Mouse (Mus musculus) midbrain, postnatal 0 days (tissue): ENCODE measurements at regions not wholly inside any gene's neighbourhood (a gene's known extent, or its start where the extent isn't known, plus 50 kb on each side); places are given as distances from the start of the nearest gene placed in this dataset.
"Not testable (repeated sequence)": the region's sequence is repeated elsewhere in the genome, so short reads cannot be mapped to it uniquely, and the experiment has no call there.

Source experiments
- ATAC-seq: fragments of 200-750 bp; cut with Nextera tagmentation; 2 replicates; pipeline ENCODE4 v1.8.0; 2017; ENCODE audit warnings: moderate number of reproducible peaks, mild to moderate bottlenecking, moderate TSS enrichment, moderate library complexity; ENCODE audit not compliant: low FRiP score
- DNase-seq: peaks from one replicate; pipeline ENCODE4 v3.0.0-alpha.2; 2015; ENCODE audit warnings: low spot score
- H3K27ac ChIP-seq: fragments of 300-500 bp; sonication (generic); 2 replicates; pipeline ENCODE4 v1.5.1; 2014; ENCODE audit warnings: low read depth, mild to moderate bottlenecking, low read length, mixed read lengths
- H3K27me3 ChIP-seq: fragments of 300-500 bp; sonication (generic); 2 replicates; pipeline ENCODE4 v1.6.1; 2014; ENCODE audit warnings: low read length, control low read depth, mixed read lengths; ENCODE audit not compliant: insufficient read depth
- H3K36me3 ChIP-seq: fragments of 300-500 bp; sonication (generic); 2 replicates; pipeline ENCODE4 v1.6.1; 2014; ENCODE audit warnings: low read length, control low read depth, mixed read lengths; ENCODE audit not compliant: insufficient read depth
- H3K4me1 ChIP-seq: fragments of 300-500 bp; sonication (generic); 2 replicates; pipeline ENCODE4 v1.6.1; 2014; ENCODE audit warnings: mild to moderate bottlenecking, control low read depth, antibody characterized with exemption, low read length, mixed read lengths; ENCODE audit not compliant: insufficient read depth
- H3K4me2 ChIP-seq: fragments of 300-500 bp; sonication (generic); 2 replicates; pipeline ENCODE4 v1.6.1; 2014; ENCODE audit warnings: low read depth, mild to moderate bottlenecking, low read length, mixed read lengths; ENCODE audit not compliant: poor library complexity, severe bottlenecking
- H3K4me3 ChIP-seq: fragments of 300-500 bp; sonication (generic); 2 replicates; pipeline ENCODE4 v1.5.1; 2014; ENCODE audit warnings: low read depth, mild to moderate bottlenecking, low read length, moderate library complexity
- H3K9ac ChIP-seq: fragments of 300-500 bp; sonication (generic); replicated peaks from 2 replicates; pipeline ENCODE4 v1.6.1; 2014; ENCODE audit warnings: mild to moderate bottlenecking, low read length, moderate library complexity, mixed read lengths; ENCODE audit not compliant: poor library complexity, severe bottlenecking
- H3K9me3 ChIP-seq: fragments of 300-500 bp; sonication (generic); 2 replicates; pipeline ENCODE4 v1.6.1; 2016; ENCODE audit warnings: low read length, control low read depth
- CTCF ChIP-seq: IDR thresholded peaks from 2 replicates; pipeline ENCODE4 v1.5.1; 2016; ENCODE audit warnings: antibody characterized with exemption, mild to moderate bottlenecking
- WGBS: fragments of 180-500 bp; shearing (Covaris S2); extraction: QIAGEN DNeasy Blood & Tissue Kit; methylation state at CpG from one replicate; pipeline ENCODE4 v1.1.7; 2014; 5-methylcytosine and 5-hydroxymethylcytosine counted together

GRCm38 (mm10) chr5:74800351-74800750 lies 97.6 kb upstream of the Lnx1 start:
- TF ChIP-seq CTCF = no peak
- no peak overlapping the region for H3K4me3 ChIP-seq
- H3K27ac ChIP-seq = no peak overlapping the region
- no peaks in the 10 kb centered on the region for H3K27me3 ChIP-seq
- no peak for ATAC-seq
- H3K36me3 ChIP-seq = no peaks in the 10 kb centered on the region
- H3K9me3 ChIP-seq = no peaks in the 10 kb centered on the region
- H3K4me1 ChIP-seq = no peaks in the 10 kb centered on the region
- no peak for DNase-seq
- H3K9ac ChIP-seq = no peak overlapping the region
- no peak overlapping the region for H3K4me2 ChIP-seq
- 69% methylated on average over 9 of the region's 9 CpGs for WGBS

- H3K4me2 ChIP-seq = no peak overlapping the region
- no peaks in the 10 kb centered on the region for H3K36me3 ChIP-seq
- H3K27ac ChIP-seq = no peak overlapping the region
- TF ChIP-seq CTCF = peak; percentile 79
- DNase-seq = peak; percentile 88
- no peak overlapping the region for H3K9ac ChIP-seq
- ATAC-seq = no peak
- H3K4me3 ChIP-seq = no peak overlapping the region
- WGBS = 48% methylated on average over 8 of the region's 8 CpGs
- peaks cover 6% of the 10 kb centered on the region; the same call in 1 of the 2 replicates for H3K4me1 ChIP-seq
- no peaks in the 10 kb centered on the region for H3K27me3 ChIP-seq
- H3K9me3 ChIP-seq = no peaks in the 10 kb centered on the region
Observed at GRCm38 (mm10) chr5:74796421-74797067, 93.8 kb upstream of the Lnx1 start.

- ATAC-seq (no peak), DNase-seq (no peak)
- Histone ChIP-seq H3K4me2 (no peak overlapping the region), H3K4me1 (peaks cover 6% of the 10 kb centered on the region; the same call in 1 of the 2 replicates), H3K4me3 (no peak overlapping the region), H3K27me3 (no peaks in the 10 kb centered on the region), H3K36me3 (no peaks in the 10 kb centered on the region), H3K9ac (no peak overlapping the region), H3K27ac (no peak overlapping the region), H3K9me3 (no peaks in the 10 kb centered on the region)
- 86% methylated on average over 4 of the region's 4 CpGs for WGBS
- TF ChIP-seq CTCF = no peak
Observed at GRCm38 (mm10) chr5:74794726-74795125, 92.0 kb upstream of the Lnx1 start.

- 78% methylated on average over 4 of the region's 4 CpGs for WGBS
Observed at GRCm38 (mm10) chr5:74793431-74793830, 90.7 kb upstream of the Lnx1 start.

GRCm38 (mm10) chr5:74792936-74793335 lies 90.2 kb upstream of the Lnx1 start:
- Histone ChIP-seq H3K27me3 (no peaks in the 10 kb centered on the region), H3K9ac (no peak overlapping the region), H3K36me3 (no peaks in the 10 kb centered on the region), H3K9me3 (no peaks in the 10 kb centered on the region), H3K4me1 (peaks cover 6% of the 10 kb centered on the region; the same call in 1 of the 2 replicates), H3K4me3 (no peak overlapping the region), H3K27ac (no peak overlapping the region), H3K4me2 (no peak overlapping the region)
- TF ChIP-seq CTCF = no peak
- 33% methylated on average over 8 of the region's 8 CpGs for WGBS
- ATAC-seq = no peak
- DNase-seq = no peak

More at GRCm38 (mm10) chr5:74793431-74793830, 90.7 kb upstream of the Lnx1 start:
- no peaks in the 10 kb centered on the region for H3K27me3 ChIP-seq
- H3K36me3 ChIP-seq = no peaks in the 10 kb centered on the region
- DNase-seq (no peak), ATAC-seq (no peak)
- H3K27ac ChIP-seq = no peak overlapping the region
- no peak for TF ChIP-seq CTCF
- no peak overlapping the region for H3K4me2 ChIP-seq
- H3K4me3 ChIP-seq = no peak overlapping the region
- H3K9ac ChIP-seq = no peak overlapping the region
- H3K4me1 ChIP-seq = peaks cover 6% of the 10 kb centered on the region; the same call in 1 of the 2 replicates
- no peaks in the 10 kb centered on the region for H3K9me3 ChIP-seq

GRCm38 (mm10) chr5:74792301-74792700 lies 89.6 kb upstream of the Lnx1 start:
- Histone ChIP-seq H3K27ac (no peak overlapping the region), H3K36me3 (no peaks in the 10 kb centered on the region), H3K27me3 (no peaks in the 10 kb centered on the region), H3K9ac (no peak overlapping the region), H3K4me3 (no peak overlapping the region), H3K9me3 (no peaks in the 10 kb centered on the region), H3K4me2 (peak overlapping the region; percentile 23; the same call in 1 of the 2 replicates), H3K4me1 (peaks cover 6% of the 10 kb centered on the region; the same call in 1 of the 2 replicates)
- WGBS = 6% methylated on average over 7 of the region's 7 CpGs
- ATAC-seq = 0 out of 2 replicates have a peak, but pooled peaks have one; percentile 13
- peak; percentile 81 for DNase-seq
- peak; percentile 34 for TF ChIP-seq CTCF

GRCm38 (mm10) chr5:74790501-74790900 lies 87.8 kb upstream of the Lnx1 start:
- H3K27me3 ChIP-seq, H3K9me3 ChIP-seq, H3K4me2 ChIP-seq, ATAC-seq, H3K9ac ChIP-seq, H3K36me3 ChIP-seq, DNase-seq, H3K27ac ChIP-seq, H3K4me3 ChIP-seq, H3K4me1 ChIP-seq: not testable (repeated sequence)
- whole genome bisulfite sequencing = 98% methylated on average over 4 of the region's 4 CpGs
